Mouse (Mus musculus): Measurements from ENCODE around the gene Pbx2. TPM values are rescaled to one million over a fixed set of nuclear protein-coding genes. Genes with fewer than 3 reads are reported as not detected.

Gene Pbx2
- polyA plus RNA-seq, 1 experiment from 2014 or later: 7.0 TPM

DNA sequence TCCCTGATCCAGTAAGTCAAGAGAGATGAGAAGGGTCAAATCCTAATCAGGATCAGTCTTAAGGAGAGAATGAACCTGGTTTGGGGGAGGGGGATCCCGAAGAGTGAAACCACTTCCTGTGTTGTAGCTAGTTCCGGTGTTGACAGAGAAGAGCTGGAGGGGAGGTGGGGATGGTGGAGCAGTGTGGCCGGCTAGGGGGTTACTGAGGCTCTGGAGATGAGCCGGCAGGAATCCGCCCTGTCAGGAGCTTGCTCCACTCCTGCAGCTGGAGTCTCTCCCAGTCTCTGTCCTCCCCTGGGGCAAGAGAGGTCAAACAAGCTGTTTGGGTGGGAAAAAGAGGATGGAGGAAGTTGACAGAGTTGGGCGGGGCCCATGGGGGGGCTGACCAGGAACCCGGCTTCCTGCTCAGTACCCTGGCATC, 1.4 kb upstream of the Pbx2 start, which contains the start of gene Gpsm3:
Gpsm3 (plus strand) TSS at position 126 of the 421 bp plus-strand sequence.
- Histone ChIP-seq H3K4me3 (peak within 1 kb of the TSS; percentile 24), H3K4me1 (peaks cover 71% of the 10 kb centered on the region), H3K9me3 (no peaks in the 10 kb centered on the region)

DNA sequence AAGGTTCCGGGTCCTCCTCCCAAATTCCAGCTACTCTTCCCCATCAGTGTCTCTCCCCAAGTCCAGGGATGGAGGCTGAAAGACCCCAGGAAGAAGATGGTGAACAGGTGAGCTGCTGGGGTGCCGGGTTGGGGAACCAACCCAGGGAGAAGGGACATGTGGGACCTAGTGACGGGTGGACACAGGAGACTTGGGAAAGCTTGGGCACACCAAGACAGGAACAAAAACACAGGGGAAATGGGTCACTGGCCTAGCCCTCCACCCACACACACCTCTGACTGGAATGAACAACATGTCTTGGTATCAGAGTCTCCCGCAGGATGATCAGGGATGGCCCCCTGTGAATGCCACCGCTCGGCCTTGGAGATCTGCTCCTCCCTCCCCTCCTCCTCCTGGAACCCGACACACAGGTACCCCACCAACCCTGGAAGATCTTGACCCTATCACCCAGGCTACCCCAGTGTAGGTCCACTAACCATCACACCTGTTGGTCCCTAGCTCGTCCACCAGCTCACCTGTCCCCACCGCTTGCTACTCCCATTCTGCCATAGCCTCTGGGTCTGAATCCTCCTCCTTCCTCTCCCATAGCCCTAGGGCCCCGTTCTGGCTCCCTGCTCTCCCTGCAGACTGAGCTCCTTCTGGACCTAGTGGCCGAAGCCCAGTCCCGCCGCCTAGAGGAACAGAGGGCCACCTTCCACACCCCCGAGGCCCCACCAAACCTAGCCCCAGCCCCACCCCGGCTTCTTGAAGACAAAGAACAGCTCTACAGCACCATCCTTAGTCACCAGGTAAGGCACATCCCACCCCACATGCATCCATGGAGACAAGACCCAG, 695 bp upstream of the Pbx2 start:
- H3K9me3 ChIP-seq: no peaks in the 10 kb centered on the region
- ATAC-seq (ENCODE audit: extremely low read depth, insufficient number of reproducible peaks, low FRiP score, low TSS enrichment): no peak
- no peaks in the 10 kb centered on the region for H3K27me3 ChIP-seq (replicated peaks)
- peaks cover 77% of the 10 kb centered on the region for H3K4me1 ChIP-seq
- peak overlapping the region; percentile 91 for H3K4me2 ChIP-seq
- H3K27ac ChIP-seq (replicated peaks): peak overlapping the region; percentile 98
- WGBS: 63% methylated on average over 15 of the region's 15 CpGs
- H3K9ac ChIP-seq: peak overlapping the region; percentile 100
- H3K36me3 ChIP-seq: peaks cover 16% of the 10 kb centered on the region
- H3K4me3 ChIP-seq: peak overlapping the region; percentile 24

More for the DNA sequence above, 1.4 kb upstream of the Pbx2 start, which contains the start of gene Gpsm3:
- H3K27me3 ChIP-seq (replicated peaks): no peaks in the 10 kb centered on the region
- H3K27ac ChIP-seq (replicated peaks): peak within 1 kb of the TSS; percentile 98
- peaks cover 9% of the 10 kb centered on the region for H3K36me3 ChIP-seq
- 21% methylated on average over 7 of the region's 7 CpGs for WGBS
- H3K4me2 ChIP-seq: peak within 1 kb of the TSS; percentile 91
- ATAC-seq (ENCODE audit: extremely low read depth, insufficient number of reproducible peaks, low FRiP score, low TSS enrichment): no peak
- H3K9ac ChIP-seq: peak within 1 kb of the TSS; percentile 100

DNA sequence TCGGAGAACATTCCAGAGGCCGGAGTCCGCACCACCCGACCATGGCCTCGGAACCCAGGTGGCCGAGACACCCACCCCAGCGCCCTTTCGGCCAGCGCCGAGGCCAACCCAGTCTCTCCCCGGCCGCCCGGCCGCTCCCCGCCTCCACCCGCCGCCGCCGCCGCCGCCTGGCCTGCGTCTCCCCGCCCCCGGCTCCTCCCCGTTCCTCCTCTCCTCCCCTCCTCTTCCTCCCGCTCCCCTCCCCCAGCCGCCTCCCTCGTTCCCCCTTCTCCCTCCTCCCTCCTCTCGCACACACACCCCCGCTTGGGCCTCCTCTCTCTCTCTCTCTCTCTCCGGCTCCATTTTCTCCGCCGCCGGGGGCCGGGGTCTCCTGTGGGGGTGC, 919 bp downstream of the Pbx2 start:
- WGBS: under 1% methylated on average over 33 of the region's 35 CpGs
- peak overlapping the region; percentile 92 for H3K4me3 ChIP-seq
- peak overlapping the region; percentile 100 for H3K9ac ChIP-seq
- H3K27me3 ChIP-seq (replicated peaks): no peaks in the 10 kb centered on the region
- H3K27ac ChIP-seq (replicated peaks): peak overlapping the region; percentile 98
- peaks cover 77% of the 10 kb centered on the region for H3K4me1 ChIP-seq
- peak; percentile 34; the same call in 1 of the 2 replicates for ATAC-seq (ENCODE audit: extremely low read depth, insufficient number of reproducible peaks, low FRiP score, low TSS enrichment)
- H3K4me2 ChIP-seq: peak overlapping the region; percentile 91
- peaks cover 29% of the 10 kb centered on the region for H3K36me3 ChIP-seq
- no peaks in the 10 kb centered on the region for H3K9me3 ChIP-seq

DNA sequence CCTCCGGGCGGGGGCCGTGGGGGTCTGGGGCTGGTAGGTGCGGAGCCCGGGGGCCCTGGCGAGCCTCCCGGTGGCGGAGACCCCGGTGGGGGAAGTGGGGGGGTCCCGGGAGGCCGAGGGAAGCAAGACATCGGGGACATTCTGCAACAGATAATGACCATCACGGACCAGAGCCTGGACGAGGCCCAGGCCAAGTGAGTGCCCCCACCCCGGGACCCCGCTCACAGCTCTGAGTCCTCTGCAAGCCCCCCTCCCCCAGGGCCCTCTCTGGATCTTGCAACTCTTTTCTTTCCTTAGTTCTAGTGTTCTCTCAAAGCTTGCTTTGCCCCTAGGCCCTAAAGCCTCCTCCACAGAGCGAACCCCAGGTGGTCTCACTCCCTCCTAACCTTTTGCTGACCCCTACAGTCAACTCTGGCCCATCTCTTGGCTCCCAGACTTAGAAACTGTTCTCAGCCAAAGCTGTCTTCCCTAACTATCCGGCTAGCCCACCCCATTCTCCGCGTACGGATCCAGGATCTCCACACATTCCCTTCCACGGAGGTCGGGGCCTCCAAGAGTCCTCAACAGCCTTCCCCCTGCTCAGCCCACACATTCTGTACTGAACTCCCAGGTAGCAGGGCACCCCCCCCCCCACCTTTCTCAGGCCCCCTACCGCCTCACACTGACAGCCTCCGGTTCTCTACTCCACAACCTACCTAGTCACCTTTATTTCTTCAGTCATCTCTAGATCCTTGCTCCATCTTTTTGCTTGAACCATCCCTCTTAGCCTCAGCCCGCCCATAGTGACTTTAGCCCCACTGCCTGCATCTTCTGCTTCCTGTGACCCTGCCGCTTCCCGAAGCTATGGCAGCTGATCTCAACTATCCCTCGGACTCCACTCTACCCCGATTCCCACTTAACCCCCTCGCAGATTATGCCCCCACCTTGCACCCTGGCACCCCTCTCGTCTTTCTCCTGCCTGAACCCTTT, 1.8 kb downstream of the Pbx2 start:
- Histone ChIP-seq H3K4me2 (peak overlapping the region; percentile 91), H3K36me3 (peaks cover 29% of the 10 kb centered on the region), H3K9me3 (no peaks in the 10 kb centered on the region), H3K4me1 (peaks cover 83% of the 10 kb centered on the region), H3K27ac (replicated peaks) (peak overlapping the region; percentile 98), H3K9ac (peak overlapping the region; percentile 100), H3K4me3 (peak overlapping the region; percentile 92), H3K27me3 (replicated peaks) (no peaks in the 10 kb centered on the region)
- ATAC-seq (ENCODE audit: extremely low read depth, insufficient number of reproducible peaks, low FRiP score, low TSS enrichment): peak; percentile 9; the same call in 1 of the 2 replicates
- WGBS: 3% methylated on average over 32 of the region's 32 CpGs

DNA sequence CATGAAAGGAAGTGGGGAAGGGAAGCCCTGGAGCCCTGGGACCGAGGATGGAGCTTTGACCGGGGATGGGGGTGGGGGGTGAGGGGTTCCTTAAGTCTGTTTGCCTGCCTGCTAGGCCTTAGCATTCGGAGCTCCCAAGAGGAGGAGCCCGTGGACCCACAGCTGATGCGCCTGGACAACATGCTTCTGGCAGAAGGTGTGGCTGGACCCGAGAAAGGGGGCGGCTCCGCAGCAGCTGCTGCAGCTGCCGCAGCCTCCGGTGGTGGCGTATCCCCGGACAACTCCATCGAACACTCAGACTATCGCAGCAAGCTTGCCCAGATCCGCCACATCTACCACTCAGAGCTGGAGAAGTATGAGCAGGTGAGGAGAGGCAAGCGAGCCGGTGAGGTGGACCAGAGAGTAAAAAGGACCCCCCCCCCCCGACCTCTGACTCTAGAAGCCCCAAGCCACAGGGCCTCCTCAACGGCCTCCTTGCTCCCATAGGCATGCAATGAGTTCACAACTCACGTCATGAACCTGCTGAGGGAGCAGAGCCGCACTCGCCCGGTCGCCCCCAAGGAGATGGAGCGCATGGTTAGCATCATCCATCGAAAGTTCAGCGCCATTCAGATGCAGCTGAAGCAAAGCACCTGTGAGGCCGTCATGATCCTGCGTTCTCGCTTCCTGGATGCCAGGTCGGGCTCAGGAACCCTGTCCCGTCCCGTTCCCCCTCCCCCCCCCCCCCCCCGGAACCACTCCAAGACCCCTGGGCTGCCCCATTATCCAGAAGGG, 2.9 kb downstream of the Pbx2 start:
- 62% methylated on average over 34 of the region's 34 CpGs for WGBS

DNA sequence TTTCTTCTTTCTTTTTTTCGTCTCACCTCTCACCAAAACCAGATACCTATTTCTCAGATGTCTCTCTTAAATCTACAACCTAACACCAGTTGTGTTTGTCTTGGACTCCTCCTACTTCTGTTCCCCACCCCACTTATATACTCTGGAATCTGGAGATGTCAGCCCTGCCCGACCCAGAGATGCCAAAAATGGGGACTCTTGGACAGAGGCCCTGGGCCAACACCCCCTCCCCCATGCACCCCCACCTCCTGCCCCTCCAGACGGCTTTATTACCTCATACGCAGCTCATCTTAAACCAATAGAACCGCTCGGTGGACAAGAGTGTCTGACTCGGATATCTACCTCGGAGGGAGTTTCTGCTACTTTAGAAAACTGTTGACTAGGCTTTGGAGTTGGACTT, 5.0 kb downstream of the Pbx2 start:
- Histone ChIP-seq H3K9me3 (no peaks in the 10 kb centered on the region), H3K4me1 (peaks cover 66% of the 10 kb centered on the region), H3K9ac (peak overlapping the region; percentile 24; the same call in 1 of the 2 replicates), H3K4me3 (no peak overlapping the region), H3K4me2 (no peak overlapping the region), H3K27ac (replicated peaks) (no peak overlapping the region), H3K36me3 (peaks cover 44% of the 10 kb centered on the region), H3K27me3 (replicated peaks) (no peaks in the 10 kb centered on the region)
- WGBS: 72% methylated on average over 8 of the region's 8 CpGs
- no peak for ATAC-seq (ENCODE audit: extremely low read depth, insufficient number of reproducible peaks, low FRiP score, low TSS enrichment)

More for the DNA sequence above, 2.9 kb downstream of the Pbx2 start:
- Histone ChIP-seq H3K9me3 (no peaks in the 10 kb centered on the region), H3K4me1 (peaks cover 80% of the 10 kb centered on the region), H3K4me2 (peak overlapping the region; percentile 91), H3K36me3 (peaks cover 29% of the 10 kb centered on the region), H3K4me3 (peak overlapping the region; percentile 92), H3K27me3 (replicated peaks) (no peaks in the 10 kb centered on the region), H3K27ac (replicated peaks) (peak overlapping the region; percentile 98; the same call in 1 of the 2 replicates), H3K9ac (peak overlapping the region; percentile 100)
- ATAC-seq (ENCODE audit: extremely low read depth, insufficient number of reproducible peaks, low FRiP score, low TSS enrichment): no peak

DNA sequence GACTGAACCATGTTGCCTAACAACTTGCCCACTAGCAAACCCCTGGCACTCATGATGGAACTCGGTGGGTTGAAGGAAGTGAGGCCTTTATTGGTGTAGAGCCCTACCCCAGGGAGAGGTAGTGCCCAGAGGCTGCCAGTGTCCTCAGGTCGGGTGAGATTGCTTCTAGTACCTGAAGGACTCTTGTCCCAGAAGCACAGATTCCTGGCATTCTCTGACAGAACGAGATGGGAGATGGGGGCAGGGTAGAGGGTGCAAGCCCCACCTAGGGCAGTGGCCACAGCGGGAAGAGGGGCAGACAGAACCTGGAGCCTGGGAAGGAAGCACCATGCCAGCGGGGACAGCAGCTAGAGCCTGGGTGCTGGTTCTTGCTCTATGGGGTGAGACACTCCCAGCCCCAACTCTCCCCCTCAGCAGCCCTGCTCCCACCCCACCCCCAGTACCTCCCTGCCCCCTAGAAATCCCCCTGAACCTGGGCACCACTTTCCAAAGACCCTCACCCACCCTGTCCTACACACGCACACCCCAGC, 6.6 kb downstream of the Pbx2 start, which contains the start of gene Ager:
Ager (plus strand) TSS at position 297 of the 530 bp plus-strand sequence.
- peaks cover 68% of the 10 kb centered on the region for H3K4me1 ChIP-seq
- H3K27ac ChIP-seq (replicated peaks): peak within 1 kb of the TSS; percentile 32; the same call in 1 of the 2 replicates
- no peak for ATAC-seq (ENCODE audit: extremely low read depth, insufficient number of reproducible peaks, low FRiP score, low TSS enrichment)
- WGBS: 12% methylated on average over 6 of the region's 6 CpGs
- no peaks in the 10 kb centered on the region for H3K9me3 ChIP-seq
- no peak within 1 kb of the TSS for H3K4me3 ChIP-seq
- peaks cover 55% of the 10 kb centered on the region for H3K36me3 ChIP-seq
- H3K9ac ChIP-seq: peak within 1 kb of the TSS; percentile 44
- no peaks in the 10 kb centered on the region for H3K27me3 ChIP-seq (replicated peaks)
- peak within 1 kb of the TSS; percentile 37 for H3K4me2 ChIP-seq

DNA sequence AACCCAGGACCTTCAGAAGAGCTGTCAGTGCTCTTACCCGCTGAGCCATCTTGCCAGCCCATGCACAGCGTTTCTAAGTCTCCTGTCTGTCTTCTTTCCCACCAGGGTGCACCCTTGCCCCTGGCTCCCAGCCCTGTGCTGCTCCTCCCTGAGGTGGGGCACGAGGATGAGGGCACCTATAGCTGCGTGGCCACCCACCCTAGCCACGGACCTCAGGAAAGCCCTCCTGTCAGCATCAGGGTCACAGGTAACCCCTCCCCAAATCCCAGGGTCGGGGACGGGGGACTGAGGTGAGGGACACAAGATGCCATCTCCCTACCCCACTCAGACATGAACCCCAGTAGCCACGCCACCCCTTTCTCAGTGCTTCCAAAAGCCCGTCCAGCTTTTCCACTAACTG, 8.8 kb downstream of the Pbx2 start:
- H3K27me3 ChIP-seq (replicated peaks): no peaks in the 10 kb centered on the region
- WGBS: 83% methylated on average over 9 of the region's 9 CpGs
- no peak overlapping the region for H3K9ac ChIP-seq
- H3K27ac ChIP-seq (replicated peaks): no peak overlapping the region
- no peak overlapping the region for H3K4me2 ChIP-seq
- H3K4me1 ChIP-seq: peaks cover 54% of the 10 kb centered on the region
- ATAC-seq (ENCODE audit: extremely low read depth, insufficient number of reproducible peaks, low FRiP score, low TSS enrichment): no peak
- no peaks in the 10 kb centered on the region for H3K9me3 ChIP-seq
- H3K36me3 ChIP-seq: peaks cover 43% of the 10 kb centered on the region
- H3K4me3 ChIP-seq: no peak overlapping the region

DNA sequence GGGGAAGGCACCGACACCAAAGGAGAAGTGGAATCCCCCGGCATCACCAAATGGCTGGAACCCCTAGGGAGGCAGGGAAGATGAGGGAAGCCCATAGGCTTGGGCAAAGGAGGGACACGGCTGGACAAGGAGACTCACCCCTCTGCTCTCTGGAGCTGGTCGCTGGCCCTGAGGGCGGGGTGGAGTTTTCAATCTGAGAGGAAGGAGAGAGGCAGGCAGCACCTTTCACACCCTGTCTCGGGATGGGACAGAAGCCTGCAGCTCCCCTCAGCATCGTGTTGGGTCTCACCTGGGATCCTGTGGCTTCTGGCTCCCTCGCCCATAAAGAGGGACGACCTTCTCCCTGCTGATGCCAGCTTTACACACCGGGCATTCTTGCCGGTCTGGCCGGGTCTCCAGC, 10.7 kb downstream of the Pbx2 start:
- Histone ChIP-seq H3K9ac (no peak overlapping the region), H3K27ac (replicated peaks) (no peak overlapping the region)

DNA sequence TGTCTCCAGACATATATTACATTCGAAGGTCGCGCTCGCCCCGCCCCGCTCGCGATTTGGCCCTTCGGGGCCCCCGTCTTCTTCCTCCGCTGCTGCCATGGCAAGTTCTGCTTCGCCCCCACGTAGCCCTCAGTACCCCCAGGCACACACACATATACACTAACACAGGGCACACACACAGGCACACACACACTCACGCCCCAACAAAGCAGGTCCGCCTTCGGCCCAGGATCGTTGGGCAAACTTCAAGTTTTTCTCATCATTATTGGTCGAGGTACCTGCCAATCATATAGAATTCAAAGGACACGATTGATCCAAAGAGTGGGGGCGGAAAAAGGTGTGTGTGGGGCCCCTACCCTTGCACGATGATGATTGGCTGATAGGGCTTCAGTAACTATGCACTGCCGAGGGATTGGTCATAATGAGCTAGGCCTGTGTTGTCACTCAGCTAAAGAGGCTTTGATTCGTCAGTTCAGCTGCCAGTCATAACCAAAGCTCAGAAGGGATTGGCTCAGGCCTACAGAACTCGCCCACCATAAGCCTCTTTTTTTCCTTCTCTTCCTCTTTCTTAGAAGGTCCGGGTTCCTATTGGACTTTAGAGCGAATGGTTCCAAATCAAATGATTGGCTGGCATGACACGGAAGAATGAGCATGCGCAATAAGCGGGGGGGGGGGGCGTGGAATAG, 12.5 kb downstream of the Pbx2 start, which contains the start of gene Rnf5:
Rnf5 (minus strand) TSS at position 316 of the 686 bp plus-strand sequence.
- Histone ChIP-seq H3K36me3 (peaks cover 30% of the 10 kb centered on the region), H3K4me3 (peak within 1 kb of the TSS; percentile 88), H3K27ac (replicated peaks) (peak within 1 kb of the TSS; percentile 94), H3K27me3 (replicated peaks) (no peaks in the 10 kb centered on the region), H3K9me3 (no peaks in the 10 kb centered on the region), H3K4me2 (peak within 1 kb of the TSS; percentile 97), H3K9ac (peak within 1 kb of the TSS; percentile 97), H3K4me1 (peaks cover 50% of the 10 kb centered on the region)
- 1% methylated on average over 30 of the region's 30 CpGs for WGBS
- ATAC-seq (ENCODE audit: extremely low read depth, insufficient number of reproducible peaks, low FRiP score, low TSS enrichment): peak; percentile 90

More for the DNA sequence above, 10.7 kb downstream of the Pbx2 start:
- ATAC-seq (ENCODE audit: extremely low read depth, insufficient number of reproducible peaks, low FRiP score, low TSS enrichment): no peak
- Histone ChIP-seq H3K4me1 (peaks cover 50% of the 10 kb centered on the region), H3K4me3 (peak overlapping the region; percentile 83; the same call in 1 of the 2 replicates), H3K27me3 (replicated peaks) (no peaks in the 10 kb centered on the region), H3K36me3 (peaks cover 25% of the 10 kb centered on the region), H3K4me2 (peak overlapping the region; percentile 95), H3K9me3 (no peaks in the 10 kb centered on the region)
- WGBS: 82% methylated on average over 12 of the region's 12 CpGs

Measured in heart, embryonic 13.5 days (tissue).